Mouse (Mus musculus) Patski (cell line): ENCODE data around the gene Ccdc50. TPM values are rescaled to one million over a fixed set of nuclear protein-coding genes. Genes with fewer than 3 reads are reported as not detected.

ENCODE experiments used
- ATAC-seq: fragments of 100-300 bp; one replicate; pipeline ENCODE4 v1.8.0; 2021
- CTCF ChIA-PET: fragments of 350-600 bp; sonication (Branson Sonifier 250); formaldehyde crosslinking; loops from one replicate; lab custom pipeline; 2022; ENCODE audit warnings: inconsistent platforms; lab: Charles Lee
- POLR2A ChIA-PET: fragments of 350-600 bp; sonication (Branson Sonifier 250); formaldehyde crosslinking; loops from one replicate; lab custom pipeline; 2022; ENCODE audit warnings: antibody characterized with exemption, inconsistent platforms; lab: Charles Lee
- DNase-seq: peaks from one replicate; pipeline ENCODE4 v3.0.0-alpha.2; 2011; ENCODE audit warnings: low read depth, low spot score
- H3K27me3 ChIP-seq: fragments of 371-371 bp; one replicate; pipeline ENCODE4 v1.5.1; 2021
- CTCF ChIP-seq: fragments of 100-300 bp; IDR thresholded peaks from one replicate; pipeline ENCODE4 v1.5.1; 2021
- in situ Hi-C: fragments of 300-500 bp; cut with MboI; formaldehyde crosslinking; loops from 3 replicates; pipeline ENCODE4 v1.11.1; 2018; ENCODE audit warnings: low pct_unique_long_range_greater_than_20kb, mixed read lengths
- polyA plus RNA-seq: library from polyadenylated mRNA; unstranded; gene quantifications from one replicate; pipeline ENCODE4 v1.2.3, GENCODE M21; 2021

Gene Ccdc50
- 120 TPM for polyA plus RNA-seq

DNA sequence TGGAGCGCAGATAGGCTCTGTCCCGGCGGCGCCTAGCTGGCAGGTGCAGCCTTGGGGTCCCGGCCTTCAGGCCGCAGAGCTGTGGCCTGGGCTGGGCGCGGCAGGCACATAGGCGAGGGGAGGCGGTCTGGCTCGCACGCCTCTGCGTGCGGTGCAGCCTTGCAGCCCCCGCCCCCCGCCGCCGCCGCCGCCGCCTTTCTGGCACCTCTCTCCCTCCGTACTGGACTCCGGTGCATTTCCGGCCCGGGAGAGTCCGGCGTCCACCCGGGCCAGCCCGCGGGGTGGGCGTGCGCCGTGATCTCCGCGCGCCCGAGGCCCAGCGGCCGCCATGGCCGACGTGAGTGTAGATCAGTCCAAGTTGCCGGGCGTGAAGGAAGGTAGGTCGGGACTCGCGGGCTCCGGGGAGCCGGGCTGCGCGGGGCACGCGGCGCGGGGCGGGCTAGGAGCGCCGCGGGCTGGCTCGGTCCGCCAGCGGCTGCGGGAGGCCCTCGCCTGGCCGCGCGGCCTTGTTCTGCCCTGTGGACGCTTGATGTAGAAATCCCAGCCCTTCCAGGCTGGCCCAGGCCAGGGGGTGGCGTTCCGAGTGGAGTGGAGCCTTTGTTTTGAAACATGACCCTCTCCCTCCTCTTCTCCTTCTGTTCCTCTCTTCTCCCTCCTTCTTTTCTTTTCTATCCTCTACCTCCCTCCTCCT lies at the start of gene Ccdc50:
TSS of gene Ccdc50 (plus strand) at position 109 of the 691 bp plus-strand sequence.
- in situ Hi-C loops = no loop called here
- peak; percentile 22 for DNase-seq
- TF ChIP-seq CTCF = no peak
- POLR2A ChIA-PET = interaction anchor here (1.3 kb wide), 1 partner anchor 64 kb away, joined by 3 read pairs; no protein-coding TSS in a partner anchor
- peak; percentile 89 for ATAC-seq
- no peaks in the 10 kb centered on the region for H3K27me3 ChIP-seq
- CTCF ChIA-PET = interaction anchor here (1.1 to 1.4 kb wide), 2 partner anchors 10 to 1048 kb away, joined by 3 read pairs; no protein-coding TSS in a partner anchor

DNA sequence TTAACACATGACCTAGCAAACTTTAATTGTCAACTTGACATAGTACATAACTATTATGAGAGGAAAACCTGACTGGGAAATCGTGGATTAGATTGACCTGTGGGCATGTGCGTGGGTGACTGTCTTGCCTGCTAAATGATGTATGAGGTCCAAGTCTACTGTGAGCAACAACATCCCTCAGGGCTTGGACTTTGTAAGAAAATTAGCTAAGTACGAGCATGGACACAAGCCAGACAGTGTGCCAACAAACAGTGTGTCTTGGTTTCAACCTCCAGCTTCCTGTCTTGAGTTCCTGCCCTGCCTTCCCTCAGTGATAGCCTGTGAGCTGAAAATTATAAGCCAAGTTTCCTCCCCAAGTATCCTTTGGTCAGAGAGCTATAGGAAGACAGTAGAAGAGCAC lies 41.1 kb upstream of the Ccdc50 start:
- no peak for DNase-seq

DNA sequence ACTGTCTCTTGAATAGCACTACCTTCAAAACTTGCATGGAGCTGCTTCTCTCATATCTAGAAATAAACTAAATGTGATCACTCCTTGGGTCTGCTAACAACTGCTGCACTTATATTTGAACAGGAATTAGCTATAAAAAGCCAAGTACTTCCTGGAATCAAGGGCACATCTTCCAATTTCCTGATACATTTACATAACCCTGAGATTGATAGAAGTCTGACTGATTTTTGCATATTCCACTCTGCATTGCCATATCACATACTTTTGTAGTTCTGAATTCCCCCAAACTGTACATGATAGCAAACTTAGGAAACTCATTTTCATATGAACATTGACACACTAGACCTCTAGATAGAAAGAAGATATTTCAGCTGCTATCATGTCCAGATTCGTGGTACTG lies 40.3 kb upstream of the Ccdc50 start:
- no peak for TF ChIP-seq CTCF
- POLR2A ChIA-PET = no interaction called here
- CTCF ChIA-PET = no interaction called here
- in situ Hi-C loops = no loop called here
- peaks cover 10% of the 10 kb centered on the region for H3K27me3 ChIP-seq
- ATAC-seq = no peak
- DNase-seq = no peak

More for the DNA sequence above, 41.1 kb upstream of the Ccdc50 start:
- ChIA-PET POLR2A (no interaction called here), CTCF (no interaction called here)
- ATAC-seq = no peak
- H3K27me3 ChIP-seq = peaks cover 3% of the 10 kb centered on the region
- TF ChIP-seq CTCF = no peak
- in situ Hi-C loops = no loop called here

DNA sequence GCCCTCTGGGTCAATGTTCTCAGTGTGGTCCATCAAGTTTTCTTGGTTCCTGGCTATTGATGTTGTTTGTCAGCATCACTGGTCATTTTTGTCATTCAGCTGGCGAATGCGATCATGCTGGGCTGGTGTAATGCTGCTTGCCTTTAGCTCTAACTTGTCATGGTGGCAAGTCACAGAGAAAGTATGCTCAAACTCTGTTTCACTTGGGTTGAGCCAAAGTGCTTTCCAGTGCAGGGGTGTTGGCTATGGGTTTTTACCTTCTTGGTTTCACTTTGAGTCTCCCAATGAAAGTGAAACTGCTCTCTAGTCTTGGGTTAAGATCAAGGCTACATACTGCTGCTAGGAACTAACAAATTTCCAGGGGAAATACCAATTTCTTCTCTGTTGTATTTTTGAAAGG lies 39.4 kb upstream of the Ccdc50 start:
- POLR2A ChIA-PET = no interaction called here
- H3K27me3 ChIP-seq = peaks cover 10% of the 10 kb centered on the region
- CTCF ChIA-PET = no interaction called here
- ATAC-seq = no peak
- DNase-seq = no peak
- in situ Hi-C loops = no loop called here
- TF ChIP-seq CTCF = no peak

DNA sequence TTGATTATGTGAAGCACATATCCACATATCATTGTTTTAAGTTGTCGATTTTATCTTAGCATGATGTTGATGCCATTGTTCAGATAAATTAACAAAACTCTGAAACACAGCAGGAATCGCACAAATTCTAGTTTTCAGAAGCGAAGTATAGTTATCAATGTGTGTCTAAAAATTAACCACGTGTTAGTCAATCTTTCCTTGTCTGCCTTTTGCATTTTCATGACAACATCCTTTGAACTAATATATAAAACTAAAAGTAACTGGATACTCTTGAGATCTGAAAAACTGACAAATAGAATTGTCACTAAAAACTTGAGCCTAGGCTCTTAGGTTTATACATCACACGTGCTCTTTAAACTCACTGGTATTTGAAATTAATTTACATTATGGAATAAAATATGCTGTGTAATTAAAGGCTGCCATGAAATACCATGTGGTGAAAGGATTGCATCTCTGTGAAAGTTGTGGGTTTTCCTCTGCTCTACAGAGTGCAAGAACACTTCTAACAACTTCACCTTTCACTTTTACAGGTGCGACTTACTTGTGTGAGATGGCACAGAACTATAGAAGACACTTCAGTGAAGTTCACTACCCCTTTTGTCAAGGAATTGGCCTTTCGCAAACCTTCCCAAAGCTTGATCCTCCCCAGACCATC lies 38.7 kb upstream of the Ccdc50 start:
- CTCF ChIA-PET = interaction anchor here (0.8 kb wide), 1 partner anchor 14 kb away, joined by 3 read pairs; no protein-coding TSS in a partner anchor
- in situ Hi-C loops = no loop called here
- ATAC-seq = no peak
- H3K27me3 ChIP-seq = peaks cover 10% of the 10 kb centered on the region
- no peak for DNase-seq
- POLR2A ChIA-PET = no interaction called here
- no peak for TF ChIP-seq CTCF

DNA sequence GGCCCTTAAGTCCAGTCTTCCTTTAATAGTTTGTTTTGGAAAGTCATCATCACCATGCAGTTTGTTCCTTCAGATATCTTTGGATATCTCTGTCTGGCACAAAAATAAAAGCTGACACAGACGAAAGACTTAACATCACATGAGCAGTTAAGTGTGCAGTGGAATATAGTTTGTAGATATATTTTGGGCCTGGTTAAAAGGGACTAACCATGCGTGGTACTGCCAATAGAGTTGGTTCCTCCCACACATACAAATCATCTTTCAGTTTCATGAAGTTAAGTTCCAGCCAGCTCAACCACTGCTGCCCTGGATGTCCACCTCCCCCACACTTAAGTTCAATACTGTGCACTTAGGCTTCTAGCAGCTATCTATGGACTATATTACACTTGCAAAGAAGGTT lies 34.2 kb upstream of the Ccdc50 start:
- TF ChIP-seq CTCF = no peak

DNA sequence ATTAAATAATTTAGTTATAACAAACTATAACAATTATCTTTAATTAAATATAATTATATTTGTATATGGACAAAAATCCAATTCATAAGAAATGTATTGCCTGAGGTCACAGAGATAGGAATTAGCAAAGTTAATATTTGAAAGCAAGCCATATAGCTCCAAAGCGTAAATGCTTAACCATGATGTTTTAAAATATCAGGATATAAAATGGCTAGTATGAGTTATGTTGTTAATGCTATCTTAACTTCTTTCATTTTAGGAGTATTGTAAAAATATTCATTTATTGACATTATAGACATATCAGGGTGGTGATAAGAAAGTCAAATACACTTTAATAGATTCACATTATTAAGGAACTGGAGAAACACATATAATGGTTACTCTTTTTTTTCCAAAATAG lies 28.6 kb upstream of the Ccdc50 start:
- TF ChIP-seq CTCF = no peak
- H3K27me3 ChIP-seq = no peaks in the 10 kb centered on the region
- no peak for DNase-seq
- ATAC-seq = no peak
- in situ Hi-C loops = no loop called here
- POLR2A ChIA-PET = no interaction called here
- CTCF ChIA-PET = no interaction called here

More for the DNA sequence above, 34.2 kb upstream of the Ccdc50 start:
- in situ Hi-C loops = no loop called here
- ChIA-PET POLR2A (interaction anchor here (0.7 kb wide), 1 partner anchor 46 kb away, joined by 4 read pairs; no protein-coding TSS in a partner anchor), CTCF (no interaction called here)
- H3K27me3 ChIP-seq = peaks cover 7% of the 10 kb centered on the region
- no peak for ATAC-seq
- no peak for DNase-seq

DNA sequence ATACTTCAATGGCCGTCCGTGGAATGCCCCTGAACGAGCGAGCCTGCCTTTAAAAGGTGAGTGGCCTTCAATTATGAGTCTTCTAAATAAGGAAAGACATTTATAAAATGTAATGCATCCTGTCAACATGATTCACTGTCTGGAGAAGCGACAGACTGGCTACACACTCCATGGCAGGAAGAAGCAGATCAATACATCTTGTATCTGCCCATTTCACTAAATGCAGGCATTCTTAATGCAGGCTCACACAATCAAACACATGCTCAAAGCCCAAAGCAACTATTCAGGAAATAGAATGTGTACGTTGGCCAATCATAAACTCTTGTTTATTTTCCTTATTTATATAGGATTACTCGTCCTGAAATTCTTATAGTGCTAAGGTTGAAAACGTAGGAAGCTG lies 18.5 kb upstream of the Ccdc50 start, which contains the start of gene Uts2b:
TSS of gene Uts2b (minus strand) at position 49 of the 400 bp plus-strand sequence.
- ATAC-seq = no peak
- no peak for TF ChIP-seq CTCF
- DNase-seq = no peak
- in situ Hi-C loops = no loop called here
- no peaks in the 10 kb centered on the region for H3K27me3 ChIP-seq
- CTCF ChIA-PET = interaction anchor here (1.0 to 1.2 kb wide), 2 partner anchors 14 to 30 kb away, joined by 3 read pairs; no protein-coding TSS in a partner anchor
- POLR2A ChIA-PET = interaction anchor here (0.6 to 1.0 kb wide), 2 partner anchors 31 to 484 kb away, joined by 3 read pairs; no protein-coding TSS in a partner anchor

DNA sequence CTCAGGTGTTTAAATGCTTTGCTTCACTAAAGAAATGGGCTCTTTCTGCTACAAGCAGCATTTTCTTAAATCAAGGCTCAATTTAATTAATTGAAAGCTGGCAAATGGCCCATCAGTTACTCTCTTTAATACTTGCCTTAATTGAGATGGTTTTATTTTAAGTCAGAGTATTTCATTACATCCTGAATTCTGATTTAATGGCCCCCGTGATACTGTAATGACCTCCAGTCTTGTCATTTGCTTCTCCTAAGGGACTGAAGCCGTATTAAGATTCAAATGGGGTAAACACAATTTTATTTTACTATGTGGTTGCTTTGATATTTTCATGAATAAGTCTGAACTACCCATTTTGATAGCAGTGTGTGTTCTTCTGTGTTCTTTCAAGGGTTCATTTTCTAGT lies 18.0 kb upstream of the Ccdc50 start:
- no peak for DNase-seq
- ATAC-seq = no peak
- ChIA-PET CTCF (interaction anchor here (1.0 to 1.2 kb wide), 2 partner anchors 14 to 30 kb away, joined by 3 read pairs; no protein-coding TSS in a partner anchor), POLR2A (interaction anchor here (1.0 kb wide), 1 partner anchor 30 kb away, joined by 3 read pairs; no protein-coding TSS in a partner anchor)
- in situ Hi-C loops = no loop called here
- TF ChIP-seq CTCF = no peak
- no peaks in the 10 kb centered on the region for H3K27me3 ChIP-seq

DNA sequence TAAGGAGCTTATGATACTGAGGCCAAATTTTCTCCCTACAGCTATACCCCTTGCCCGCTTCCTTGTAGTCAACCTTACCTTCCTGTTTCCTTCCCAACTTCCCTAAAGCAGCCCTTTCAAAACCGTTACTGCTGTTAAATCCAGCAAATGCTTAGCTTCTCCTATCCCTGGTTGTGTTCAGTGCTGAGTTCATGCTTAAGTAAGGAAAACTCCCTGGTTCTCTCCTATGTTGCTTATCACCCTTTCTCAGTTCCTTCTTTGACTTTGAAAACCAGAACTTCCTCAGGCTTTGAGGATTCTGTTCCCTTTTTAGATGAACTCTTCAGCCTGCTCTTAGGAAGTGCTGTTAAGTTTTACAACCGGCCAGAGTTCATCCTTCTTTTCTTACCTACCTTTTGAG lies 14.5 kb upstream of the Ccdc50 start:
- TF ChIP-seq CTCF = no peak
- DNase-seq (no peak), ATAC-seq (no peak)
- ChIA-PET POLR2A (no interaction called here), CTCF (no interaction called here)
- no peaks in the 10 kb centered on the region for H3K27me3 ChIP-seq
- in situ Hi-C loops = no loop called here

DNA sequence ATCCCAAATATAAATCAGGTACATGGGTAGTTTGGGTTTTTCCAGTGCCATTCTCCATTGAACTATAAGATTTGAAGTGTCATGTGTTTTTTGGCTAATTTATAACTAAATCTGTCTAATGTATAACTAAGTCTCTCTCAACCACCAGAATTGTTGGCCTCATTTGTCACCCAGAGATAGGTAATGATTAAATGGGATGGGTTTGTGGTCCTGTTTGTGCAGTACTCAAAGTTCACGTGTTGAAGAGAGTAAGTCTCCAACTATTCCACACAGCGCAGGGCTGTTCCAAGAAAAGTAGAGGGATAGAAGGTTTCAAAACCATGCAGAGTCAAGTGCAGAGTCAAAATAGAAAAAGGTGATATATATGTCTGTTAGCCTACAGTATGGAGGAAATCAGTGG lies 13.4 kb upstream of the Ccdc50 start:
- DNase-seq = peak; percentile 66
- ChIA-PET CTCF (no interaction called here), POLR2A (no interaction called here)
- no peaks in the 10 kb centered on the region for H3K27me3 ChIP-seq
- no peak for TF ChIP-seq CTCF
- peak; percentile 93 for ATAC-seq
- in situ Hi-C loops = no loop called here
